Mouse (Mus musculus): ENCODE results near the gene Samd1. TPM values are rescaled to one million over a fixed set of nuclear protein-coding genes. Genes with fewer than 3 reads are reported as not detected.

Gene Samd1
- polyA plus RNA-seq (2014; fragmentation: Nextera tagmentation; extraction: Ambion mirVana) = 18.9 and 19.0 TPM in 2 replicates

DNA sequence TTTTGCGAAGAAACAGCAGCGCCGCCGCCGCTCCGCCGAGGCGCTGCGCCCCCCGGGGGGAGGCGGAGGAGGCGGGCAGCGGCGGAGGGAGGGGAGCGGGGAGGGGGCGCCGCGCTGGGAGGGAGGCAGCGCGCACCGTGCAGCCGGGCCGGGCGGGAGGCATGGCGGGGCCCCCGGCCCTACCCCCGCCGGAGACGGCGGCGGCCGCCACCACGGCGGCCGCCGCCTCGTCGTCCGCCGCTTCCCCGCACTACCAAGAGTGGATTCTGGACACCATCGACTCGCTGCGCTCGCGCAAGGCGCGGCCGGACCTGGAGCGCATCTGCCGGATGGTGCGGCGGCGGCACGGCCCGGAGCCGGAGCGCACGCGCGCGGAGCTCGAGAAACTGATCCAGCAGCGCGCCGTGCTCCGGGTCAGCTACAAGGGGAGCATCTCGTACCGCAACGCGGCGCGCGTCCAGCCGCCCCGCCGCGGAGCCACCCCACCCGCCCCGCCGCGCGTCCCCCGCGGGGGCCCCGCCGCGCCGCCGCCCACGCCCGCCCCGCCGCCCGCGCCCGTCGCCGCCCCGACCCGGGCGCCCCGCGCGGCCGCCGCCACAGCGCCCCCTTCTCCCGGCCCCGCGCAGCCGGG, at the start of gene Samd1:
Gene Samd1, plus strand, starts transcription at position 162 of the 631 bp plus-strand sequence.
- Histone ChIP-seq H3K4me2 (ENCODE audit: low read depth, severe bottlenecking) (peak within 1 kb of the TSS; percentile 90), H3K9me3 (ENCODE audit: control insufficient read depth, low read length) (no peaks in the 10 kb centered on the region), H3K4me1 (ENCODE audit: control insufficient read depth, insufficient read depth, low read length) (peaks cover 19% of the 10 kb centered on the region), H3K4me3 (ENCODE audit: low read depth, low read length) (peak within 1 kb of the TSS; percentile 76), H3K9ac (ENCODE audit: low read length) (peak within 1 kb of the TSS; percentile 91), H3K27ac (replicated peaks; ENCODE audit: low read depth, low read length) (peak within 1 kb of the TSS; percentile 97), H3K36me3 (ENCODE audit: control insufficient read depth, insufficient read depth, low read length) (peaks cover 8% of the 10 kb centered on the region), H3K27me3 (ENCODE audit: control insufficient read depth, insufficient read depth, low read length) (0 out of 2 replicates have a peak, but pooled peaks cover 6% of the 10 kb centered on the region)
- ATAC-seq (ENCODE audit: insufficient number of reproducible peaks, low FRiP score, low TSS enrichment, low read depth) (no peak), DNase-seq (ENCODE audit: low spot score) (peak; percentile 65)
- under 1% methylated on average over 66 of the region's 112 CpGs for WGBS

GRCm38 (mm10) chr8:83954749-83955105, 42.7 kb upstream of the Samd1 start:
- peaks cover 7% of the 10 kb centered on the region for H3K4me1 ChIP-seq (ENCODE audit: control insufficient read depth, insufficient read depth, low read length)
- H3K9me3 ChIP-seq (ENCODE audit: control insufficient read depth, low read length) = no peaks in the 10 kb centered on the region
- H3K4me2 ChIP-seq (ENCODE audit: low read depth, severe bottlenecking) = peak overlapping the region; percentile 51
- peak overlapping the region; percentile 79; the same call in 1 of the 2 replicates for H3K4me3 ChIP-seq (ENCODE audit: low read depth, low read length)
- under 1% methylated on average over 14 of the region's 14 CpGs for WGBS
- no peak overlapping the region; the same call in 1 of the 2 replicates for H3K27ac ChIP-seq (replicated peaks; ENCODE audit: low read depth, low read length)
- H3K27me3 ChIP-seq (ENCODE audit: control insufficient read depth, insufficient read depth, low read length) = no peaks in the 10 kb centered on the region
- no peaks in the 10 kb centered on the region for H3K36me3 ChIP-seq (ENCODE audit: control insufficient read depth, insufficient read depth, low read length)
- peak overlapping the region; percentile 50; the same call in 1 of the 2 replicates for H3K9ac ChIP-seq (ENCODE audit: low read length)
- no peak for ATAC-seq (ENCODE audit: insufficient number of reproducible peaks, low FRiP score, low TSS enrichment, low read depth)
- DNase-seq (ENCODE audit: low spot score) = no peak

DNA sequence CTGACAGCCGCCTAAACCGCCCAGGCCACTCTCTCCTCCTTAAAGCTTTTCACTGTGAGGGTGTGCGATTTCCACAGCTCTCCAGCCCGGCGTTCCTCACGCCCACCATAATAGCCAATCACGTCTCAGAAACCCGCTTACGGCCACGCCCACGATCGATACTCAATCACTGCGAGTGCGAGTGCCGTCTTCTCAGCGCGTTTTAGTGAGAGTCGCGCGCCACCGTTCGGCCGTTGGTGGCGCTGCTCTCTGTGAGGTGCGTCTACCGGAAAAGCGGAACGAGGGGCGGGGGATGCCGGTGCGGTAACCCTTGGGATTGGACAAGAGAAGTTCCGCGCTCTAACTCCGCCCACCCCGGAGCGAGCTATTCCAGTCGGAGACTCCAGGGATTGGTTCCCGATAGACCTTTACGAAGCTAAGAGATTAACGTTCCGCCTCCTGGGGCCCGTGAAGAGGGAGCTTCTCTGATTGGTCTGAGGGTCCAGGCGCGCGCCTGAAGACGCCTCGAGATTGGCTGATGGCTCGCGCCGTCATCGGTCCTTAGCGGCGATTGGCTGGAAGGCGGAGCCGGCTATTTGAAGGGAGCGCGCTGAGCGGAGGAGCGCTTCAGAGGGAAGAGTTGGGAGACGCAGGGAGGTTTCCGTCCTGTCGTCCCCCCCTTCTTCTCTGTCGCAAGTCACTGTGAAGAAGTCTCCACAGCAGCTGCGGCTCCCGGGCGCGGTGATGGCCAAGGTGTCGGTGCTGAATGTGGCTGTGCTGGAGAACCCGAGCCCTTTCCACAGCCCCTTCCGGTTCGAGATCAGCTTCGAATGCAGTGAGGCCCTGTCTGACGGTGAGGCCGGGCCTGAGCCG, 42.1 kb upstream of the Samd1 start, which contains the start of the genes Gm10644 and Asf1b:
Gene Gm10644, minus strand, starts transcription at position 100 of the 852 bp plus-strand sequence.
Gene Asf1b, plus strand, starts transcription at position 402 of the 852 bp plus-strand sequence.
- DNase-seq (ENCODE audit: low spot score) (peak; percentile 99), ATAC-seq (ENCODE audit: insufficient number of reproducible peaks, low FRiP score, low TSS enrichment, low read depth) (peak; percentile 100)
- H3K27me3 ChIP-seq (ENCODE audit: control insufficient read depth, insufficient read depth, low read length) = no peaks in the 10 kb centered on the region
- WGBS = under 1% methylated on average over 75 of the region's 75 CpGs
- H3K27ac ChIP-seq (replicated peaks; ENCODE audit: low read depth, low read length) = no peak within 1 kb of the TSS; the same call in 1 of the 2 replicates
- peak within 1 kb of the TSS; percentile 81 for H3K4me2 ChIP-seq (ENCODE audit: low read depth, severe bottlenecking)
- no peaks in the 10 kb centered on the region for H3K9me3 ChIP-seq (ENCODE audit: control insufficient read depth, low read length)
- peaks cover 7% of the 10 kb centered on the region for H3K4me1 ChIP-seq (ENCODE audit: control insufficient read depth, insufficient read depth, low read length)
- peak within 1 kb of the TSS; percentile 51 for H3K9ac ChIP-seq (ENCODE audit: low read length)
- no peaks in the 10 kb centered on the region for H3K36me3 ChIP-seq (ENCODE audit: control insufficient read depth, insufficient read depth, low read length)
- peak within 1 kb of the TSS; percentile 79 for H3K4me3 ChIP-seq (ENCODE audit: low read depth, low read length)

DNA sequence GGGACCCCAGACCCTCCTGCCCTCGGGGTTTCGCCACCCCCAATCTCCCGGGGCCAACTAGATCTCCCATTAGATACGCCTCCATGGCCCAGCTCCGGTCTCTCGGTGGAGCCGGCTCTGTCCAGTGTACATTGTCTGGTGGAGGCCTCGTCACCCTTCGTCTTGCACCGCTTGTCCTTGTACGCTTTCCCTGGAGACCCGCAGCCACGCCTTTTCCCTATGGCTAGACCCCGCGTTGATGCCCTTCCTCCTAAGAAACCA, 41.6 kb upstream of the Samd1 start:
- no peak overlapping the region for H3K27ac ChIP-seq (replicated peaks; ENCODE audit: low read depth, low read length)
- peak overlapping the region; percentile 51 for H3K9ac ChIP-seq (ENCODE audit: low read length)
- no peaks in the 10 kb centered on the region for H3K36me3 ChIP-seq (ENCODE audit: control insufficient read depth, insufficient read depth, low read length)
- no peaks in the 10 kb centered on the region for H3K27me3 ChIP-seq (ENCODE audit: control insufficient read depth, insufficient read depth, low read length)
- DNase-seq (ENCODE audit: low spot score) = no peak
- H3K9me3 ChIP-seq (ENCODE audit: control insufficient read depth, low read length) = no peaks in the 10 kb centered on the region
- WGBS = 3% methylated on average over 15 of the region's 15 CpGs
- no peak for ATAC-seq (ENCODE audit: insufficient number of reproducible peaks, low FRiP score, low TSS enrichment, low read depth)
- peaks cover 7% of the 10 kb centered on the region for H3K4me1 ChIP-seq (ENCODE audit: control insufficient read depth, insufficient read depth, low read length)
- peak overlapping the region; percentile 79 for H3K4me3 ChIP-seq (ENCODE audit: low read depth, low read length)
- peak overlapping the region; percentile 81 for H3K4me2 ChIP-seq (ENCODE audit: low read depth, severe bottlenecking)

DNA sequence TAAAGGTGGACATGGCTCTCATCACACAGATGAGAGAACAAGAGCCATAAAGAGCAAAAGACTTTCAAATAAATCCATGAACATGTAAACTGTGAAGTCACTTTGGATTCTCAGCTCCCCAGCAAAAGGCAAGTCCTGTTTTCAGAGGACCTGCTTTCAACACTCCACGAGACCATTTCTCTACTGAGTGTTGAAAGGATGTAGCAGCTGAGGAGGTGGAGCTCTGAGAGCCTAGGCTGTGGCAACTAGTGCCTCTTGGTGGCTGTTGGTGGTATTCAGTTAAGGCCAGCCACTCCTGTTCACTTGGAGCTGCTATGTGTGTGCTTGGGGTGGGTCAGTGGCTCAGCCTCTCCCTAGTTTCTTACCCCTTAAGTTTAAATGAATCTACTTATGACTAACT, 40.7 kb upstream of the Samd1 start:
- H3K4me1 ChIP-seq (ENCODE audit: control insufficient read depth, insufficient read depth, low read length) = peaks cover 7% of the 10 kb centered on the region
- no peak overlapping the region; the same call in 1 of the 2 replicates for H3K9ac ChIP-seq (ENCODE audit: low read length)
- ATAC-seq (ENCODE audit: insufficient number of reproducible peaks, low FRiP score, low TSS enrichment, low read depth) (no peak), DNase-seq (ENCODE audit: low spot score) (no peak)
- WGBS = 56% methylated on average over 1 of the region's 1 CpGs
- no peak overlapping the region for H3K4me3 ChIP-seq (ENCODE audit: low read depth, low read length)
- H3K27me3 ChIP-seq (ENCODE audit: control insufficient read depth, insufficient read depth, low read length) = no peaks in the 10 kb centered on the region
- no peak overlapping the region for H3K27ac ChIP-seq (replicated peaks; ENCODE audit: low read depth, low read length)
- peak overlapping the region; percentile 81 for H3K4me2 ChIP-seq (ENCODE audit: low read depth, severe bottlenecking)
- no peaks in the 10 kb centered on the region for H3K9me3 ChIP-seq (ENCODE audit: control insufficient read depth, low read length)
- H3K36me3 ChIP-seq (ENCODE audit: control insufficient read depth, insufficient read depth, low read length) = no peaks in the 10 kb centered on the region

DNA sequence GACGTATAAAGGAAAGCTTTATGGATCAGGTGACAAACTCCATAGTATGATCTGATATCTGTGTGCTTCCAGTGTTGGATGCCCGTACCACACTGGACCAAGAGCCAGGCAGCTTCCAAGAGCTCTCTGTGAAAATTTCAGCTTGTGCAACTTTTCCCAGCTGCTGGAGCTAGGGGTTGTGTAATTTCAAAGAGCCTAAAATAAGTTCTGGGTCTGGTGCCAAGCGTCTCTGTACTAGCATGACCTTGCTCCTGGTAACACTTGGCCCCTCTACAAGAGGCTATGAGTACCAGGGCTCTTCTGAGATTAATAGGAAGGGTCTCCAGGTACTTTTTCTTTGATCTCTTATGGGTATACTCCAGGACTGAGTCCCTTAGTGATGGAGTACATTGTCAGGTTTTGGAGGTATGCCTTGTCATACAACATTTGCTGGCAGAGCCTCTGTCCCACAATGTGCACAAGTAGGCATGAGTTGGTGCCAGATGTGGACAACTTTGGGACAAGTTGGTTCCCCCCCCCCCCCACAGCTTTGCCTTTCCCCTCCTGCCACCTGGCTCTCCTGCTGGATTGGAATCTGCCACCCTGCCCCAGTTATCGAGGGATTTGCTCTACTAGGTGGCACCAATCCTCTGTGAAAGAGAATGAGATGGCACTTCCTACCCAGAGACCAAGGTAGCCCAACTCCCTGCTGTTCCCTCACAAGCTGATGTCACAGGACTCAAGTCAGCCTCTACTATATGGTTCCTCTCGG, 33.3 kb upstream of the Samd1 start:
- no peaks in the 10 kb centered on the region for H3K9me3 ChIP-seq (ENCODE audit: control insufficient read depth, low read length)
- no peak for ATAC-seq (ENCODE audit: insufficient number of reproducible peaks, low FRiP score, low TSS enrichment, low read depth)
- H3K36me3 ChIP-seq (ENCODE audit: control insufficient read depth, insufficient read depth, low read length) = peaks cover 9% of the 10 kb centered on the region
- DNase-seq (ENCODE audit: low spot score) = no peak
- 91% methylated on average over 5 of the region's 5 CpGs for WGBS
- no peak overlapping the region for H3K4me3 ChIP-seq (ENCODE audit: low read depth, low read length)
- no peak overlapping the region for H3K9ac ChIP-seq (ENCODE audit: low read length)
- H3K4me2 ChIP-seq (ENCODE audit: low read depth, severe bottlenecking) = no peak overlapping the region
- H3K27ac ChIP-seq (replicated peaks; ENCODE audit: low read depth, low read length) = no peak overlapping the region
- H3K27me3 ChIP-seq (ENCODE audit: control insufficient read depth, insufficient read depth, low read length) = no peaks in the 10 kb centered on the region
- H3K4me1 ChIP-seq (ENCODE audit: control insufficient read depth, insufficient read depth, low read length) = no peaks in the 10 kb centered on the region

- Histone ChIP-seq H3K27me3 (ENCODE audit: control insufficient read depth, insufficient read depth, low read length) (no peaks in the 10 kb centered on the region), H3K4me3 (ENCODE audit: low read depth, low read length) (no peak overlapping the region), H3K4me2 (ENCODE audit: low read depth, severe bottlenecking) (no peak overlapping the region), H3K9me3 (ENCODE audit: control insufficient read depth, low read length) (no peaks in the 10 kb centered on the region), H3K4me1 (ENCODE audit: control insufficient read depth, insufficient read depth, low read length) (peaks cover 3% of the 10 kb centered on the region; the same call in 1 of the 2 replicates), H3K9ac (ENCODE audit: low read length) (no peak overlapping the region), H3K36me3 (ENCODE audit: control insufficient read depth, insufficient read depth, low read length) (peaks cover 14% of the 10 kb centered on the region), H3K27ac (replicated peaks; ENCODE audit: low read depth, low read length) (no peak overlapping the region)
- WGBS = 93% methylated on average over 7 of the region's 7 CpGs
- ATAC-seq (ENCODE audit: insufficient number of reproducible peaks, low FRiP score, low TSS enrichment, low read depth) (no peak), DNase-seq (ENCODE audit: low spot score) (no peak)
Measured at GRCm38 (mm10) chr8:83967701-83968100, 29.8 kb upstream of the Samd1 start.

DNA sequence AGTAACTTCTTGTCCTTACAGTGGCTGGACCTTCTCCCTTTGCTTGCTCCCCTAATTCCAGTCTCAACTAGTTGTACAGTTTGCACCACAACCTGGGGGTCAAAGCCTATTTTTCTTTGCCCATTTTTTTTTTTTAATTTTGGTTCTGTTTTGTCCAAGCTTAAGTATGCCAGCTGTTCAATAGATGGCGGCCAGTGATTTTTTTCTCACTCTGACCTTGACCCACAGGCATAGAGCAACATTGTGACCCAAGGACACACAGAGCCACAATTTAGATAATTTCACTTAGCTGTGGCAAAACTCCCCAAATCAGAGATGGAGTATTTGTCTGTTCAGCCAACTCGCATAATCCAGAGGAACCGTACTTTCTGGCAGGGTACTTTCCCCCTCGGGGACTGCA, 26.4 kb upstream of the Samd1 start:
- 90% methylated on average over 4 of the region's 4 CpGs for WGBS
- ATAC-seq (ENCODE audit: insufficient number of reproducible peaks, low FRiP score, low TSS enrichment, low read depth) = no peak
- no peak overlapping the region for H3K9ac ChIP-seq (ENCODE audit: low read length)
- DNase-seq (ENCODE audit: low spot score) = no peak
- H3K9me3 ChIP-seq (ENCODE audit: control insufficient read depth, low read length) = no peaks in the 10 kb centered on the region
- no peak overlapping the region for H3K4me2 ChIP-seq (ENCODE audit: low read depth, severe bottlenecking)
- no peaks in the 10 kb centered on the region for H3K27me3 ChIP-seq (ENCODE audit: control insufficient read depth, insufficient read depth, low read length)
- H3K27ac ChIP-seq (replicated peaks; ENCODE audit: low read depth, low read length) = no peak overlapping the region
- no peak overlapping the region for H3K4me3 ChIP-seq (ENCODE audit: low read depth, low read length)
- H3K4me1 ChIP-seq (ENCODE audit: control insufficient read depth, insufficient read depth, low read length) = peaks cover 12% of the 10 kb centered on the region
- H3K36me3 ChIP-seq (ENCODE audit: control insufficient read depth, insufficient read depth, low read length) = peaks cover 14% of the 10 kb centered on the region

Data from limb, embryonic 11.5 days (tissue).